Mouse (Mus musculus) forelimb bud, embryonic 11.5 days (tissue): ENCODE measurements around the gene Nfatc3.
"Not testable (repeated sequence)": the region's sequence is repeated elsewhere in the genome, so short reads cannot be mapped to it uniquely, and the experiment has no call there.

ENCODE experiments used
- DNase-seq: peaks from one replicate; pipeline ENCODE4 v3.0.0-alpha.2; 2012; ENCODE audit warnings: low read depth, low spot score

Gene Nfatc3

GRCm38 (mm10) chr8:106058731-106059612 lies at the start of gene Nfatc3:
TSS of gene Nfatc3 (plus strand) at chr8:106058840.
- DNase-seq: peak; percentile 96

- peak; percentile 94 for DNase-seq
Observed at GRCm38 (mm10) chr8:106010748-106011642, 47.6 kb upstream of the Nfatc3 start.

GRCm38 (mm10) chr8:106011643-106011986 lies 47.0 kb upstream of the Nfatc3 start, which contains the start of gene Ddx28:
TSS of gene Ddx28 (minus strand) at chr8:106011882.
- peak; percentile 10 for DNase-seq

GRCm38 (mm10) chr8:106012203-106012602 lies 46.4 kb upstream of the Nfatc3 start:
- not testable (repeated sequence) for DNase-seq

GRCm38 (mm10) chr8:106016284-106016683 lies 42.4 kb upstream of the Nfatc3 start:
- DNase-seq: no peak

GRCm38 (mm10) chr8:106017130-106017529 lies 41.5 kb upstream of the Nfatc3 start:
- DNase-seq: no peak

GRCm38 (mm10) chr8:106018039-106018438 lies 40.6 kb upstream of the Nfatc3 start:
- DNase-seq: no peak

- peak; percentile 79 for DNase-seq
Observed at GRCm38 (mm10) chr8:106022483-106022882, 36.2 kb upstream of the Nfatc3 start.

- DNase-seq: no peak
Observed at GRCm38 (mm10) chr8:106038721-106039120, 19.9 kb upstream of the Nfatc3 start.

- no peak for DNase-seq
Observed at GRCm38 (mm10) chr8:106039605-106040004, 19.0 kb upstream of the Nfatc3 start.

GRCm38 (mm10) chr8:106040218-106040617 lies 18.4 kb upstream of the Nfatc3 start:
- no peak for DNase-seq

- no peak for DNase-seq
Observed at GRCm38 (mm10) chr8:106043055-106043454, 15.6 kb upstream of the Nfatc3 start.

GRCm38 (mm10) chr8:106044151-106044550 lies 14.5 kb upstream of the Nfatc3 start:
- DNase-seq: no peak

- DNase-seq: no peak
Observed at GRCm38 (mm10) chr8:106046872-106047559, 11.6 kb upstream of the Nfatc3 start.

- DNase-seq: no peak
Observed at GRCm38 (mm10) chr8:106047854-106048630, 10.6 kb upstream of the Nfatc3 start.

GRCm38 (mm10) chr8:106049840-106050239 lies 8.8 kb upstream of the Nfatc3 start:
- no peak for DNase-seq

GRCm38 (mm10) chr8:106051068-106051467 lies 7.6 kb upstream of the Nfatc3 start:
- DNase-seq: no peak

- DNase-seq: no peak
Observed at GRCm38 (mm10) chr8:106052510-106053089, 6.0 kb upstream of the Nfatc3 start.

GRCm38 (mm10) chr8:106054190-106054811 lies 4.3 kb upstream of the Nfatc3 start:
- no peak for DNase-seq

GRCm38 (mm10) chr8:106055038-106055437 lies 3.6 kb upstream of the Nfatc3 start:
- no peak for DNase-seq
